Mouse (Mus musculus) kidney, adult 2 months (tissue): ENCODE results near the gene Srgap2.
A peak's percentile ranks its signal among the peaks of the same experiment; 100 is the strongest.

Experiments used
- CTCF ChIP-seq: fragments of 200-500 bp; conservative IDR thresholded peaks from 2 replicates; pipeline ENCODE4 v1.5.1; 2011; ENCODE audit warnings: low read depth, mild to moderate bottlenecking, control low read depth, low read length, moderate library complexity, mixed read lengths; ENCODE audit not compliant: insufficient read depth, insufficient read length
- POLR2A ChIP-seq: fragments of 200-500 bp; IDR thresholded peaks from one replicate; pipeline ENCODE4 v1.6.1; 2011; ENCODE audit warnings: low read depth, low read length, control low read depth

- peak; percentile 14 for TF ChIP-seq POLR2A
- TF ChIP-seq CTCF: no peak
These were observed 942 bp upstream of the Srgap2 start for GRCm38 (mm10) chr1:131528081-131528507.
